Mouse (Mus musculus) megakaryocyte, embryonic 14.5 days (primary cell): Measurements from ENCODE around the gene Gpc5. TPM values are rescaled to one million over a fixed set of nuclear protein-coding genes. Genes with fewer than 3 reads are reported as not detected.
"Not testable (repeated sequence)": the region's sequence is repeated elsewhere in the genome, so short reads cannot be mapped to it uniquely, and the experiment has no call there.

Experiments used
- H3K27me3 ChIP-seq: replicated peaks from 2 replicates; pipeline ENCODE3; 2012; ENCODE audit warnings: inconsistent platforms
- H3K36me3 ChIP-seq: replicated peaks from 2 replicates; pipeline ENCODE3; 2012; ENCODE audit warnings: low read length, inconsistent platforms, mixed read lengths
- H3K4me1 ChIP-seq: 2 replicates; pipeline ENCODE4 v1.6.1; 2012; ENCODE audit warnings: inconsistent platforms
- H3K4me3 ChIP-seq: replicated peaks from 2 replicates; pipeline ENCODE3; 2012; ENCODE audit warnings: moderate library complexity, mild to moderate bottlenecking, inconsistent platforms
- H3K9me3 ChIP-seq: 2 replicates; pipeline ENCODE4 v1.6.1; 2012; ENCODE audit warnings: inconsistent platforms
- FLI1 ChIP-seq: IDR thresholded peaks from 2 replicates; pipeline ENCODE4 v1.6.1; 2012; ENCODE audit warnings: low read length, inconsistent platforms, mixed read lengths
- GATA1 ChIP-seq: IDR thresholded peaks from 3 replicates; pipeline ENCODE4 v1.6.1; 2012; ENCODE audit warnings: mixed read lengths, low read length, inconsistent platforms, borderline replicate concordance
- polyA plus RNA-seq: library from polyadenylated mRNA; stranded (reverse); fragments of >175 nt; gene quantifications from 2 replicates; pipeline ENCODE4 v1.2.3, GENCODE M21; 2012; ENCODE audit warnings: low replicate concordance; ENCODE audit not compliant: insufficient read depth

Gene Gpc5
- polyA plus RNA-seq, 1 experiment = not detected

DNA sequence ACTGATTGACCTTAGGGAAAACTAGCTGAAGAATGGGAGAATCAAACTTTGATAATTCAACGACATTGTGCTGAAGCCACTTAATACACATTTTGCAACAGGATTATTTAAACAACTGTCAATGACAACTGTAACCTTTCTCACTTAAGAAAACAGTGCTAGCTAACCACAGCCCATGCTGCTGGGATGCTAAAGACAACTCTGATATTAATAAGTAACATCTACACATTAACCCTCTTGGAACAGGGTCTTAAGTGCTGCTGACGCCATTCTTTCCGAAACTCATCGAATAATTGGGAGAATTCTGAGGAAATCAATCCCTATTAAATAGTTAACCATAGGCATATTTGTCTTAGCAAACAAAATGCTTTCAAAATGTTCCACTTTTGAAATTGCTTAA, 39.6 kb upstream of the Gpc5 start:
- Histone ChIP-seq H3K9me3 (no peaks in the 10 kb centered on the region), H3K4me3 (no peak overlapping the region), H3K4me1 (peaks cover 20% of the 10 kb centered on the region), H3K36me3 (peaks cover 6% of the 10 kb centered on the region), H3K27me3 (no peaks in the 10 kb centered on the region)
- TF ChIP-seq GATA1 (no peak), FLI1 (no peak)

GRCm38 (mm10) chr14:115054252-115054651, 37.8 kb upstream of the Gpc5 start:
- peaks cover 3% of the 10 kb centered on the region for H3K4me1 ChIP-seq

DNA sequence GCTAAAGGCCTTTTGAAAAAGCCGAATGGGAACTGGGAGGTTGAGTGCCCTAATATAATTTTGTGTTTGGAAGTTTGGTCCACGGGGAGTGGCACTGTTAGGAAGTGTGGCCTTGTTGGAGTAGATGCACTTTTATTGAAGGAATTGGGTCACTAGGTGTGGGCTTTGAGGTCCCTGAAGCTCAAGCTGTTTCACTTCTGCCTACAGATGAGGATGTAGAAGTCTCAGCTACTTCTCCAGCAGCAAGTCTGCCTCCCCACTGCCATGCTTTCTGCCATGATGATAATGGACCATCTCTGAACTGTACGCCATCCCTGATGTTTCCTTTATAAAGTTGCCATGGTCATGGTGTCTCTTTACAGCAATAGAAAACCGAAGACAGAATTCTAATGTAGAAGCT, 34.5 kb upstream of the Gpc5 start:
- H3K27me3 ChIP-seq = no peaks in the 10 kb centered on the region
- H3K4me3 ChIP-seq = no peak overlapping the region
- TF ChIP-seq GATA1 = no peak
- TF ChIP-seq FLI1 = no peak
- H3K9me3 ChIP-seq = no peaks in the 10 kb centered on the region
- H3K4me1 ChIP-seq = no peaks in the 10 kb centered on the region
- no peaks in the 10 kb centered on the region for H3K36me3 ChIP-seq

More at GRCm38 (mm10) chr14:115054252-115054651, 37.8 kb upstream of the Gpc5 start:
- no peaks in the 10 kb centered on the region for H3K36me3 ChIP-seq
- H3K4me3 ChIP-seq = no peak overlapping the region
- TF ChIP-seq FLI1 = no peak
- TF ChIP-seq GATA1 = no peak
- H3K9me3 ChIP-seq = no peaks in the 10 kb centered on the region
- no peaks in the 10 kb centered on the region for H3K27me3 ChIP-seq

DNA sequence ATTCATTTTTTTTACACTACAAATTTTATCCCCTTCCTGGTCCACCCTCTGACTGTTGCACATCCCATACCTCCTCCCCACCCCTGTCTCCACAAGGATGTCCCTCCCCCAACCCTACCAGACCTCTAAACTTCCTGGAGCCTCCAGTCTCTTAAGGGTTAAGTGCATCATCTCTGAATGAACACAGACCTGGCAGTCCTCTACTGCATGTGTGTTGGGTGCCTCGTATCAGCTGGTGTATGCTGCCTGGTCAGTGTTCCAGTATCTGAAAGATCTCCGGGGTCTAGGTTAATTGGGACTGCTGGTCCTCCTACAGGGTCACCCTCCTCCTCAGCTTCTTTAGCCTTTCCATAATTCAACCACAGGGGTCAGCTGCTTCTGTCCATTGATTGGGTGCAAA, 25.9 kb upstream of the Gpc5 start:
- not testable (repeated sequence) for H3K4me3 ChIP-seq, H3K9me3 ChIP-seq, H3K4me1 ChIP-seq, H3K27me3 ChIP-seq, H3K36me3 ChIP-seq

- Histone ChIP-seq H3K4me1 (no peaks in the 10 kb centered on the region), H3K36me3 (no peaks in the 10 kb centered on the region)
- no peak for TF ChIP-seq GATA1
- TF ChIP-seq FLI1 = no peak
These were observed 21.5 kb upstream of the Gpc5 start for GRCm38 (mm10) chr14:115070534-115070933.

DNA sequence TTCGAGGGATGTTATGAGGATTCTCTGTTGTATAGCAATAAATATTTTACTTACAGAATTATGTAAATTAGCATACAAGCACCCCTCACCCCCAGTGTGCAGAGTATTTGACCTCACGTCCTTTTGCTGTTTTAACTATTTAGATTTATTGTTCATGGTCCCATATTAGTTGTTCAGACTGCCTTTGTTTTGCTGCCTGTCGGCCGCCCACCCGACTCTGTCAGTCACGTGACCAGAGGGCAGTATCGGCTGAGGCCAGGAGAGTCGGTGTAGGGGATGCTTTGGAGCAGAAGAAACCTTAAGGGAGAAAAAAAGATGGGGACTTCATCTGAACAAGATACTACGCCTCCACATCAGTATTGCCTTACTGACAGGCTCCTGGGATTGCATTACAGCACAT, 14.7 kb upstream of the Gpc5 start:
- H3K9me3 ChIP-seq = no peaks in the 10 kb centered on the region
- H3K4me1 ChIP-seq = no peaks in the 10 kb centered on the region
- H3K27me3 ChIP-seq = peaks cover 5% of the 10 kb centered on the region
- no peak for TF ChIP-seq GATA1
- no peak for TF ChIP-seq FLI1
- no peaks in the 10 kb centered on the region for H3K36me3 ChIP-seq
- H3K4me3 ChIP-seq = no peak overlapping the region

More at GRCm38 (mm10) chr14:115070534-115070933, 21.5 kb upstream of the Gpc5 start:
- H3K9me3 ChIP-seq = no peaks in the 10 kb centered on the region
- no peak overlapping the region for H3K4me3 ChIP-seq
- H3K27me3 ChIP-seq = no peaks in the 10 kb centered on the region

DNA sequence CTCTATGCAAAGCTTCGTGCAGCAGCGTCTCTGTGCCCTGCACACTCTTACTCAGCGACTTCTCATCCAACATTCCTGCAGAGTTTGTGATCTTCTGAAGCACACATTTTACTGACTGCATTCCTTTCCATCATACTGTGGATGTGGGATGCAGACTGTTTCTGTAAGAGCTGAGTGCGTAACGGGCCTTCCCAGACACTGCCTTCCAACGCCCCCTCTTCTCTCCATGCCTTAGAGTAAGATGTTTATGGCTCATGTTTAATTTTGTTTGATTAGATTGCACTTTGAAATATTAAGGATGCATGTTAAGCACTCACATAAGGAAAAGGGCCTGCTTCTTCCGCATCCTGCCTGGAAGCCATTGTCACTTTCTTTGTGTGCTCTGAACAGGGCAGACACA, 14.0 kb upstream of the Gpc5 start:
- no peak overlapping the region for H3K4me3 ChIP-seq
- H3K4me1 ChIP-seq = no peaks in the 10 kb centered on the region
- no peaks in the 10 kb centered on the region for H3K9me3 ChIP-seq
- H3K36me3 ChIP-seq = no peaks in the 10 kb centered on the region
- H3K27me3 ChIP-seq = peaks cover 5% of the 10 kb centered on the region
- TF ChIP-seq GATA1 (no peak), FLI1 (no peak)

GRCm38 (mm10) chr14:115081728-115082502, 10.1 kb upstream of the Gpc5 start:
- TF ChIP-seq GATA1 = no peak
- TF ChIP-seq FLI1 = no peak
- no peaks in the 10 kb centered on the region for H3K4me1 ChIP-seq
- no peaks in the 10 kb centered on the region for H3K9me3 ChIP-seq
- no peak overlapping the region for H3K4me3 ChIP-seq
- peaks cover 5% of the 10 kb centered on the region for H3K27me3 ChIP-seq
- H3K36me3 ChIP-seq = no peaks in the 10 kb centered on the region

DNA sequence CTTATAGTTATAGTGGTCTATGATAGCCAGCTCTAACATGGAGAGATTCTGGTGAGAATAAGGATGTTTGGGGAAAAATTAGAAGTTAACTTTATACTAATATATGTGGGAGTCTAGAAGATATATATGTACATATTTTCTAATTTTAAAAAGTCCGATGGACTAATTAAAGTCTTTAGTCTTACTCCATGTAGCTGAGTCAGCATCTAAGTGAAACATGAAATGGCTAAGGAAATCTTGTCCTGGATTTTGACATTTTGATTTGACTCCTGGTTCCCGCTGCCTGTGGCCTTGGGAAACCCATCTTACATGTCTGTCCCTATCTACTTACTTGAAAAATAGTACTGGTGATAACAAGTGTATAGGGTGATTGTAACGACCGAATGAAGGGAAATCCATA, 1.5 kb upstream of the Gpc5 start:
- peaks cover 16% of the 10 kb centered on the region for H3K4me1 ChIP-seq
- no peaks in the 10 kb centered on the region; the same call in 1 of the 2 replicates for H3K9me3 ChIP-seq
- no peak overlapping the region for H3K4me3 ChIP-seq
- H3K27me3 ChIP-seq = peaks cover 42% of the 10 kb centered on the region
- H3K36me3 ChIP-seq = no peaks in the 10 kb centered on the region
- TF ChIP-seq GATA1 (no peak), FLI1 (no peak)

DNA sequence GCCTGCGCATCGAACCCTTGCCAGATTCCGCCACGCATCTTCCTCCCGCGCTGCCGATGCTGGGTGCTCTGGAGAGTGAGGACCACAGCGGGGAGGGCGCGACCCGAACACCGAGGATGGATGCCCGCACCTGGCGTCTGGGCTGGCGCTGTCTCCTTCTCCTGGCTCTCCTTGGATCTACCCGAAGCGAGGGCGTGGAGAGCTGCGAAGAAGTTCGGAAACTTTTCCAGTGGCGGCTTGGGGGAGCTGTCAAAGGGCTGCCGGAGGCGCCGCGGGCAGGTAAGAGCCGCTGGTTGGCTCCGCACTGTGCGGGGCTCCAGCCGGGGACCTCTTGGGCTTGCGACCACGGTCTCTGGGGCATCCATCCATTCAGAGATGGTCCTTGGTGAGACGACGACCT, 495 bp downstream of the Gpc5 start:
- no peak for TF ChIP-seq FLI1
- no peak for TF ChIP-seq GATA1
- Histone ChIP-seq H3K36me3 (no peaks in the 10 kb centered on the region), H3K27me3 (peaks cover 42% of the 10 kb centered on the region), H3K9me3 (no peaks in the 10 kb centered on the region; the same call in 1 of the 2 replicates), H3K4me3 (peak overlapping the region; percentile 91), H3K4me1 (peaks cover 16% of the 10 kb centered on the region)

DNA sequence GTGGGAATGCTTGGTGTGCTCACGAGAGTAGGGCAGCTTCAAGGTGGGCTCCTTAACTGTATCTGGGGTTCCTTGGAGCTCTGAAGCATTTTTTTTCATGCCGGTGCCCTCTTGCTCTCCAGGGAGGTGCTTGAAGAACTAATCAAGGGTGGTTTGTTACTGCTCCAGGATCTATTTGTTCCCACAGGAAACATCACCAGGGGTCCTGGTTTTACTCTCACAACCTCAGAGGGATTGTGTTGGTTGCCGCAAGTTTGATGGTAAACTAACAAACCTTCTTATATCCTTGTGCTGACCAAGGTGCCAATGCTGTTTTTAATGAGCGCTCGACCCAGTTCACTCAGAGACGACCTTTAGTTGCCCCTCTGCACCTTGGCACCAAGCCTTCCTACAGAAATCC, 937 bp downstream of the Gpc5 start:
- no peaks in the 10 kb centered on the region for H3K36me3 ChIP-seq
- peak overlapping the region; percentile 91 for H3K4me3 ChIP-seq
- TF ChIP-seq FLI1 (no peak), GATA1 (no peak)
- peaks cover 16% of the 10 kb centered on the region for H3K4me1 ChIP-seq
- H3K9me3 ChIP-seq = no peaks in the 10 kb centered on the region; the same call in 1 of the 2 replicates
- peaks cover 40% of the 10 kb centered on the region for H3K27me3 ChIP-seq
